Mouse (Mus musculus) liver, embryonic 11.5 days (tissue): Measurements from ENCODE around the gene Prss36. TPM values are rescaled to one million over a fixed set of nuclear protein-coding genes. Genes with fewer than 3 reads are reported as not detected.

Experiments
- ATAC-seq: fragments of 200-750 bp; cut with Nextera tagmentation; replicated peaks from 2 replicates; pipeline ENCODE4 v1.8.0; 2017; ENCODE audit warnings: moderate number of reproducible peaks, mild to moderate bottlenecking, moderate TSS enrichment, moderate library complexity; ENCODE audit not compliant: low FRiP score
- DNase-seq: peaks from one replicate; pipeline ENCODE4 v3.0.0-alpha.2; 2017; ENCODE audit warnings: low spot score
- H3K27ac ChIP-seq: fragments of 300-500 bp; sonication (generic); 2 replicates; pipeline ENCODE4 v1.5.1; 2014; ENCODE audit warnings: mild to moderate bottlenecking, low read depth, low read length, control low read depth
- H3K27me3 ChIP-seq: fragments of 300-500 bp; sonication (generic); replicated peaks from 2 replicates; pipeline ENCODE4 v1.6.1; 2014; ENCODE audit warnings: low read length, mixed read lengths; ENCODE audit not compliant: control insufficient read depth, insufficient read depth
- H3K36me3 ChIP-seq: fragments of 300-500 bp; sonication (generic); 2 replicates; pipeline ENCODE4 v1.6.1; 2014; ENCODE audit warnings: mild to moderate bottlenecking, low read length, moderate library complexity, mixed read lengths; ENCODE audit not compliant: control insufficient read depth, insufficient read depth
- H3K4me1 ChIP-seq: fragments of 300-500 bp; sonication (generic); replicated peaks from 2 replicates; pipeline ENCODE4 v1.6.1; 2014; ENCODE audit warnings: low read length, mixed read lengths; ENCODE audit not compliant: control insufficient read depth, insufficient read depth
- H3K4me2 ChIP-seq: fragments of 300-500 bp; sonication (generic); 2 replicates; pipeline ENCODE4 v1.6.1; 2014; ENCODE audit warnings: mild to moderate bottlenecking, control low read depth, moderate library complexity
- H3K4me3 ChIP-seq: fragments of 300-500 bp; sonication (generic); 2 replicates; pipeline ENCODE4 v1.5.1; 2014; ENCODE audit warnings: low read depth, low read length, control low read depth
- H3K9ac ChIP-seq: fragments of 300-500 bp; sonication (generic); 2 replicates; pipeline ENCODE4 v1.6.1; 2014; ENCODE audit warnings: low read depth, low read length, control low read depth
- H3K9me3 ChIP-seq: fragments of 300-500 bp; sonication (generic); 2 replicates; pipeline ENCODE4 v1.6.1; 2016; ENCODE audit warnings: low read length, inconsistent platforms, mixed read lengths; ENCODE audit not compliant: control insufficient read depth
- WGBS: fragments of 180-500 bp; shearing (Covaris S2); extraction: QIAGEN DNeasy Blood & Tissue Kit; methylation state at CpG from one replicate; pipeline ENCODE4 v1.1.7; 2014; 5-methylcytosine and 5-hydroxymethylcytosine counted together
- polyA plus RNA-seq: library from polyadenylated mRNA; unstranded; fragments of >200 nt; fragmentation: Nextera tagmentation; extraction: Ambion mirVana; gene quantifications from 2 replicates; pipeline ENCODE4 v1.2.1, GENCODE M21; 2014

Gene Prss36
- polyA plus RNA-seq, 1 experiment from 2014 or later = 7.9 TPM

DNA sequence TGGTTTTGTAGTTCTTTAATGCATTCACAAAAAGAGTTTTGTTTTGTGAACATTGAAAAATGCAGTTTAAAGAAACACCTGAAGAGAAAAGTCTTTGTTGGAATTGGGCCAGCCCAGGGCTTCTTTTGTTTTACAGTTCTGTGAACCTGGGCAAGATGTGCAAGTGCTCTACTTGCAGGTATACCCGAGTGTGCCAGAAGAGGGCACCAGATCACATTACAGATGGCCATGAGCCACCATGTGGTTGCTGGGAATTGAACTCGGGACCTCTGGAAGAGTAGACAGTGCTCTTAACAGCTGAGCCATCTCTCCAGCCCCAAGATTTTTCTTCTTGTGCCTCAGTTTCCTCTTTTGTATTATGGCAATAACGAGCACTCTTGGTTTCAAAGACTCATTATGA is 28.3 kb downstream of the Prss36 start:
- Histone ChIP-seq H3K27me3 (no peaks in the 10 kb centered on the region), H3K9ac (no peak overlapping the region), H3K9me3 (no peaks in the 10 kb centered on the region), H3K4me3 (no peak overlapping the region), H3K27ac (no peak overlapping the region), H3K36me3 (peaks cover 11% of the 10 kb centered on the region; the same call in 1 of the 2 replicates), H3K4me2 (no peak overlapping the region), H3K4me1 (peaks cover 12% of the 10 kb centered on the region; the same call in 1 of the 2 replicates)
- WGBS = 46% methylated on average over 3 of the region's 3 CpGs
- DNase-seq = no peak
- ATAC-seq = no peak

DNA sequence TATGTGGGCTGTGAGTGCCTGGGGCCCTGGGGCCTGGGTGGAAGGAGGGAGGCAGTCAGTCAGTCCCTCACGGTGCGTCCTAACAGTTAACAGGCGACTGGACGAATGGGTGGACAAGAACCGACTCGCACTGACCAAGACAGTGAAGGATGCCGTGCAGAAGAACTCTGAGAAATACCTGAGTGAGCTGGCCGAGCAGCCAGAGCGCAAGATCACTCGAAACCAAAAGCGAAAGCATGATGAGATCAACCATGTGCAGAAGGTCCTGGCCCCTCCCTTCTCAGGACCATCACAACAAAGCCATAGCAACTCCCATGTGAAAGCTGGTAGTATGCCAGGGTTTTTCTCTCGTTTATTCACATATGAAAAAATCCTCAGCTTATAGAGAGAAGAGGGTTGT is 31.2 kb downstream of the Prss36 start:
- DNase-seq = no peak
- no peaks in the 10 kb centered on the region for H3K27me3 ChIP-seq
- no peak overlapping the region for H3K27ac ChIP-seq
- no peak for ATAC-seq
- no peak overlapping the region for H3K4me3 ChIP-seq
- H3K9me3 ChIP-seq = no peaks in the 10 kb centered on the region
- peaks cover 8% of the 10 kb centered on the region; the same call in 1 of the 2 replicates for H3K36me3 ChIP-seq
- no peak overlapping the region for H3K9ac ChIP-seq
- peaks cover 9% of the 10 kb centered on the region for H3K4me1 ChIP-seq
- WGBS = 91% methylated on average over 12 of the region's 12 CpGs
- H3K4me2 ChIP-seq = no peak overlapping the region

DNA sequence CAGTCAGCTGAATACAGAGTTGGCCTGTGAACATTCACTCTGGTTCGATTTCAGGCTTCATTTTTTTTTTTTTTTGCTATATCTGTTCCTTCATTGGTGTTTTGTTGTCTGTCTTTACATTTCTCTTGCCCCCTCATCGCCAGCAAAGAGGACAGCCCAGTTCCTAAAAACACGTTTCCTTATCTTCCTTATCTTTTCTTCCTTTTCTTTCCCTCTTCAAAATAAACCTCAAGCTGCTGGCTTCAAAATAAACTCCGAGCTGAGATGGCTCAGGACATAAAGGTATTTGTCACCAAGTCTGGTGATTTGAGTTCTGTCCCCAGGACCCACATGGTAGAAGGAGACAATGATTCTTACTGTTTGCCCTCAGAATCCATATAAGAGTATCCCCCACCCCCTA is 33.6 kb downstream of the Prss36 start:
- H3K27me3 ChIP-seq = no peaks in the 10 kb centered on the region
- H3K4me2 ChIP-seq = peak overlapping the region; percentile 78
- peaks cover 25% of the 10 kb centered on the region for H3K36me3 ChIP-seq
- peaks cover 9% of the 10 kb centered on the region for H3K4me1 ChIP-seq
- peak overlapping the region; percentile 54; the same call in 1 of the 2 replicates for H3K27ac ChIP-seq
- WGBS = 11% methylated on average over 4 of the region's 4 CpGs
- peak overlapping the region; percentile 78 for H3K4me3 ChIP-seq
- no peak for ATAC-seq
- no peak for DNase-seq
- no peaks in the 10 kb centered on the region for H3K9me3 ChIP-seq
- H3K9ac ChIP-seq = peak overlapping the region; percentile 75

DNA sequence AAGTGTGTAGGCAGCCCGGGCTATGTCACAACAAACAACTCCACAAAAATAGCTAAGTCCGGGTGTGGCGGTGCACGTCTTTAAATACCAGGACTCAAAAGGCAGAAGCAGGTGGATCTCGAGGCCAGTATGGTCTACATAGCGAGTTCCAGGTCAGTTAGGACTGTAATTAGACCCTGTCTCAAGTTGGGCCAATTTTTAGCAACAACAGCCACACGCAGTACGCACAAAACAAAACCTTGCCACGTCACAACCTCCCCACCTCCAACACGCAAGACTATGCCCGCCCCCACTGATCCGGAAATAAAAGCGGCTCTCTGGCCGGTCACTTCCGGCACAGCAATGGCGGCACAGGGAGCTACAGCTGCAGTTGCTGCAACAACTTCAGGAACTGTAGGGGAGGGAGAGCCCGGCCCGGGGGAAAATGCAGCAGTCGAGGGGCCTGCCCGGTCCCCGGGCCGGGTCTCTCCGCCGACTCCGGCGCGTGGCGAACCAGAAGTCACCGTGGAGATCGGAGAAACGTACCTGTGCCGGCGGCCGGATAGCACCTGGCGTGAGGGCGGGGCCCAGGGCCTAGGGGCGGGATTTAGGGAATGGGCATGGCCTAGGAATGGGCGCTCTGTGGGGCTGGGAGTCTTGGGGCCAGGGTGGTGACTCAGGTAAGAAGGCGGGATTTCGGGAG is 34.2 kb downstream of the Prss36 start, which contains the start of gene Kat8:
TSS of gene Kat8 (plus strand) at position 327 of the 682 bp plus-strand sequence.
- ATAC-seq (peak; percentile 96), DNase-seq (peak; percentile 95)
- H3K9me3 ChIP-seq = no peaks in the 10 kb centered on the region
- peaks cover 9% of the 10 kb centered on the region for H3K4me1 ChIP-seq
- H3K27me3 ChIP-seq = no peaks in the 10 kb centered on the region
- H3K4me2 ChIP-seq = peak within 1 kb of the TSS; percentile 78
- peak within 1 kb of the TSS; percentile 75 for H3K9ac ChIP-seq
- under 1% methylated on average over 40 of the region's 40 CpGs for WGBS
- H3K36me3 ChIP-seq = peaks cover 31% of the 10 kb centered on the region
- peak within 1 kb of the TSS; percentile 54 for H3K27ac ChIP-seq
- peak within 1 kb of the TSS; percentile 78 for H3K4me3 ChIP-seq

DNA sequence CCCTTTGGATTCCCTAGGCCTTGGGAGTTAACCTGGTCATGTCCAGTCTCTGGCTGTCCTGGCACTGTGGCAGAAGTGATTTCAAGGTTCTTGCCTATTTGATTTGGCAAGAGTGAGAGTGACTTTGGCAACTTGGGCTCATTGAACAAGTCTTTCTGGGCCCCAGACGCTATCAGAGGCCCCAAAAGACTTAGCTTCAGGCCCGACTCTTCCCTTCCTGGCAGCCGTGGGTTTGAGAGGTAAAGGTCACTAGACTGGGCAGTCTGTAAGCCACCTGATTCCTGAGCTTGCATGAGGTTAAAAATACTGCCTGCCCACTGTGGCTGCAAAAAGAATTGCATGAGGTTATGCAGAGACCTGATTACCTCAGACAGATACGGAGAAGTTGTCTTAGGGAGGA is 37.9 kb downstream of the Prss36 start:
- peaks cover 44% of the 10 kb centered on the region for H3K36me3 ChIP-seq

DNA sequence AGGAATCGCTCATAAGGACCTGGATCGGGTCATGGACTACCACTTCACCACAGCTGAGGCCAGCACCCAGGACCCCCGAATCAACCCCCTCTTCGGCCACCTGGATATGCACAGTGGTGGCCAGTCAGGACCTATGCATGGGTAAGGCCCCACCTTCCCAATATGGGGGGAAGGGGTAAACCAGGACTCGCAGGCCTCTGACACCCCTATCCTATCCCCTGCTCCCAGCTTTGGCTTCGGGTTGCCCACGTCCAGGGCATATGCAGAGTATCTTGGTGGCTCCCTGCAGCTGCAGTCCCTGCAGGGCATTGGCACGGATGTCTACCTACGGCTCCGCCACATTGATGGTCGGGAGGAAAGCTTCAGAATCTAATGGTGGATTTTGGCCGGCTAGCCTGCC is 38.6 kb downstream of the Prss36 start:
- ATAC-seq = no peak
- Histone ChIP-seq H3K4me3 (no peak overlapping the region), H3K9me3 (no peaks in the 10 kb centered on the region), H3K27ac (no peak overlapping the region), H3K4me2 (no peak overlapping the region), H3K4me1 (peaks cover 11% of the 10 kb centered on the region), H3K36me3 (peaks cover 44% of the 10 kb centered on the region), H3K27me3 (no peaks in the 10 kb centered on the region), H3K9ac (no peak overlapping the region)
- 91% methylated on average over 12 of the region's 12 CpGs for WGBS
- no peak for DNase-seq

More for the DNA sequence above, 37.9 kb downstream of the Prss36 start:
- no peak for DNase-seq
- 82% methylated on average over 4 of the region's 4 CpGs for WGBS
- Histone ChIP-seq H3K4me3 (no peak overlapping the region), H3K9ac (no peak overlapping the region), H3K4me1 (peaks cover 15% of the 10 kb centered on the region), H3K27me3 (no peaks in the 10 kb centered on the region), H3K27ac (no peak overlapping the region), H3K9me3 (no peaks in the 10 kb centered on the region), H3K4me2 (no peak overlapping the region)
- ATAC-seq = no peak

DNA sequence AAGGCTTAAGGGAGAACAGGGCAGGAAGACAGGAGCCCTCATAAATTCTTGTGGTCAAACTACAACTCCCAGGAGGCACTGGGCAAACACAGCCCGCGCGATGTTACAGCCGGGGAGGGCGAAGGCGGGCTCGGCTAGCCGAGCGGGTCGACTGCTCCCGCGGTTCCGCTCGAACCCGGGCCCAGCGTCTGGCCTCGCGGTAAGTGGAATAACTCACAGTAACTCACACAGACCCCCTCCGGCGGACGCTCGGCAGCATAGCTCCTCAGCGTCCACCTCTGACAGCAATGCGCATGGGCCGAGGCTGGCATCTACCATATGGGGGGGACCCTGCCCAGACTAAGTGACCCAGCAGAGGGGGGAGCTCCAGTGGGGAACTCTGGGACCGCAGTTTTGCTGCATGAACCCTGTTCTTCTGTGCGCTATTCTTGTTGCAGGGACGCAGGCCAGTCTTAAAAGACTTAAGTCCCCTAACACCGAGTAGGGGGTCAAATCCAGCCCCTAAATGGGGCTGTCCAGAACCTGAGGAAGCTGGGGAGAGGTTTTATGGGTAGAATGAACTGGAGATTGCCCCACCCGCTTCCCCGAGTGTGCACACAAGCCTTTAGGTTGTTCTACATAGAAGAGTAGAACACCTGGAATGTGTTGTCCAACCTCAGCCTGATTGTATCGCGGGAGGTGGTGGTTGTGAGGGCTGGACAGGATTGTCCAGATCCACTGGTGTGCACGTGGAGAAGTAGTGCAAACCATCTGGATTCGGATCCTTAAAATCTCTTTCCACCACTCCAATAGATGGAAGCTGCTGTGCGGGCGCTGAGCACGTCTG is 42.3 kb downstream of the Prss36 start, which contains the start of gene Bckdk:
TSS of gene Bckdk (plus strand) at position 112 of the 826 bp plus-strand sequence.
- peak; percentile 86 for ATAC-seq
- peaks cover 25% of the 10 kb centered on the region for H3K4me1 ChIP-seq
- no peaks in the 10 kb centered on the region for H3K9me3 ChIP-seq
- H3K27ac ChIP-seq = peak within 1 kb of the TSS; percentile 83
- no peaks in the 10 kb centered on the region for H3K27me3 ChIP-seq
- peak; percentile 83 for DNase-seq
- H3K36me3 ChIP-seq = peaks cover 37% of the 10 kb centered on the region
- peak within 1 kb of the TSS; percentile 97 for H3K4me2 ChIP-seq
- WGBS = 8% methylated on average over 38 of the region's 38 CpGs
- peak within 1 kb of the TSS; percentile 96 for H3K9ac ChIP-seq
- peak within 1 kb of the TSS; percentile 86 for H3K4me3 ChIP-seq

DNA sequence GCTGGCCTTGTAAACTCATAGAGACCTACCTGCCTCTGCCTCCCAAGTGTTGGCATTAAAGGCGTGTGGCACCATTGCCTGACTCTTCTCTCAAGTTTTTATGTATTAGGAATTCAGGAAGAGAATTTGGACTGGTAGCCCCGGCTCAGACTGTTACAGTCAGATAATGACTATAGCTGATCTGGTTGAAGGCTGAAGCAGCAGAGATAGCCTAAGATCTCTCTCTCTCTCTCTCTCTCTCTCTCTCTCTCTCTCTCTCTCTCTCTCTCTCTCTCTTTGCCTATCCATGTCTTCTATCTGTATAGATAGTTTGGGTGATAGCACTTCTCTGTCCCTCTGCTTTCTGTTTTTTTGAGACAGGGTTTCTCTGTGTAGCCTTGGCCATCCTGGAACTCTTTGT is 44.8 kb downstream of the Prss36 start:
- WGBS = 49% methylated on average over 2 of the region's 2 CpGs
- DNase-seq (no peak), ATAC-seq (no peak)
- no peaks in the 10 kb centered on the region for H3K27me3 ChIP-seq
- no peak overlapping the region for H3K9ac ChIP-seq
- H3K27ac ChIP-seq = no peak overlapping the region
- peaks cover 14% of the 10 kb centered on the region for H3K36me3 ChIP-seq
- H3K4me3 ChIP-seq = no peak overlapping the region
- no peak overlapping the region for H3K4me2 ChIP-seq
- peaks cover 29% of the 10 kb centered on the region for H3K4me1 ChIP-seq
- no peaks in the 10 kb centered on the region for H3K9me3 ChIP-seq
